Mouse (Mus musculus): Measurements from ENCODE around the gene Xlr4b. TPM values are rescaled to one million over a fixed set of nuclear protein-coding genes. Genes with fewer than 3 reads are reported as not detected.
"Not testable (repeated sequence)": the region's sequence is repeated elsewhere in the genome, so short reads cannot be mapped to it uniquely, and the experiment has no call there.

Xlr4b gene
- polyA plus RNA-seq, 1 experiment from 2014 or later = 0.44 TPM

DNA sequence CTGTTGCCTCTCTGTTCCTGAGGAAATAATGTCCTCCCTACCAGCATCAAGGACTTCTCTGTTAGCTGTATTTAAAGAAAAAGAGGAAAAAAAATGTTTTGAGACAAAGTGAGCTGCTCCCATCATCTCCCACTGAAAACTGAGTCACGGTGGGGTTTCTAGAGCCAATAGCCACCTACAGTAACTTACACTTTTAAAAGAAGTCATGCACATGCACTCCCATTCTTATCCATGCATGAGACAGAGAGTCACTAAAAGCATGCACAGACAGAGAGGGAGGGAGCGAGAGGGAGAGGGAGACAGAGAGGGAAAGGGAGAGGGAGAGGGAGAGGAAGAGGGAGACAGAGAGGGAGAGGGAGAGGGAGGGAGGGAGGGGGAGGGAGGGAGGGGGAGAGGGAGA lies 48.3 kb downstream of the Xlr4b start:
- not testable (repeated sequence) for H3K4me3 ChIP-seq (ENCODE audit: low read depth, low read length); ATAC-seq (replicated peaks; ENCODE audit: insufficient number of reproducible peaks, low FRiP score, low TSS enrichment); H3K27me3 ChIP-seq (ENCODE audit: control insufficient read depth, insufficient read depth, low read length); H3K4me2 ChIP-seq; H3K27ac ChIP-seq (ENCODE audit: low read depth, low read length); H3K9me3 ChIP-seq (replicated peaks; ENCODE audit: control insufficient read depth, low read length); H3K36me3 ChIP-seq (ENCODE audit: control insufficient read depth, insufficient read depth, low read length); H3K4me1 ChIP-seq (ENCODE audit: control insufficient read depth, insufficient read depth, low read length); H3K9ac ChIP-seq (ENCODE audit: low read depth, low read length)
- WGBS (ENCODE audit: insufficient replicate concordance) = 58% methylated on average over 1 of the region's 2 CpGs

DNA sequence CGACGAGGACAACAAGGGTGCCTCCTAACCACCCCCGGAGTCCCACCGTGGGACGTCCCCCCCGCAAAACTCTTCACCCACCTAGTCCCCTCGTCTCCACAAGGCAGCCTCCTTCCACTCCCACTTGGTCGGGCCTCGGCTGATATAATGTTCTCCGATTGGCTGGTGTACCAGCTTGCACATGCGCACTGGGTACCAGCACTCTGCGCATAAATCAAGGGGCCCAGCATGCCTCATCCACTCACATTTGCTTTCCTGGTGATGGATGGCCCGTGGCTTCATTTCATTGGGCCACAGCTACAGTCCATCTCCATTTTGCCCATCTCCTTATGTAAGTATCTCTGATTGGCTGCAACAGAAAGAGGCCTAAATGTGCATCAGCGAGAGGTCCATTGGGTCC lies 51.1 kb downstream of the Xlr4b start, which contains the start of gene Xlr3c:
TSS of gene Xlr3c (minus strand) at position 121 of the 400 bp plus-strand sequence.
- H3K36me3 ChIP-seq (ENCODE audit: control insufficient read depth, insufficient read depth, low read length); H3K4me1 ChIP-seq (ENCODE audit: control insufficient read depth, insufficient read depth, low read length); H3K9me3 ChIP-seq (replicated peaks; ENCODE audit: control insufficient read depth, low read length); H3K4me2 ChIP-seq; H3K27ac ChIP-seq (ENCODE audit: low read depth, low read length); ATAC-seq (replicated peaks; ENCODE audit: insufficient number of reproducible peaks, low FRiP score, low TSS enrichment); H3K4me3 ChIP-seq (ENCODE audit: low read depth, low read length); H3K27me3 ChIP-seq (ENCODE audit: control insufficient read depth, insufficient read depth, low read length); H3K9ac ChIP-seq (ENCODE audit: low read depth, low read length): not testable (repeated sequence)
- WGBS (ENCODE audit: insufficient replicate concordance) = 83% methylated on average over 14 of the region's 14 CpGs

Other genes starting within 250 kb of the Xlr4b start
- 6.1 and 6.9 TPM in 2 replicates for gene Zfp185, start 227.0 kb upstream of the Xlr4b start, polyA plus RNA-seq (2014; fragmentation: Nextera tagmentation; extraction: Ambion mirVana)
- gene Pnma5, start 177.2 kb upstream of the Xlr4b start, polyA plus RNA-seq (2014; fragmentation: Nextera tagmentation; extraction: Ambion mirVana) = 0.17 TPM in 1 of 2 replicates, not detected in the other
- gene Pnma3, start 149.5 kb upstream of the Xlr4b start, polyA plus RNA-seq (2014; fragmentation: Nextera tagmentation; extraction: Ambion mirVana) = 0.08 TPM in 1 of 2 replicates, not detected in the other
- 0.38 and 1.1 TPM in 2 replicates for gene Xlr4a, start 131.9 kb upstream of the Xlr4b start, polyA plus RNA-seq (2014; fragmentation: Nextera tagmentation; extraction: Ambion mirVana)
- 1.9 and 2.2 TPM in 2 replicates for gene Xlr3a, start 117.2 kb upstream of the Xlr4b start, polyA plus RNA-seq (2014; fragmentation: Nextera tagmentation; extraction: Ambion mirVana)
- 0.14 TPM in 1 of 2 replicates, not detected in the other for gene Gm14685, start 97.3 kb upstream of the Xlr4b start, polyA plus RNA-seq (2014; fragmentation: Nextera tagmentation; extraction: Ambion mirVana)
- gene Xlr5b, start 65.5 kb upstream of the Xlr4b start, polyA plus RNA-seq (2014; fragmentation: Nextera tagmentation; extraction: Ambion mirVana) = not detected in 2 replicates
- not detected in 2 replicates for gene DXBay18, start 64.9 kb upstream of the Xlr4b start, polyA plus RNA-seq (2014; fragmentation: Nextera tagmentation; extraction: Ambion mirVana)
- not detected in 2 replicates for gene Spin2d, start 37.3 kb upstream of the Xlr4b start, polyA plus RNA-seq (2014; fragmentation: Nextera tagmentation; extraction: Ambion mirVana)
- 7.2 and 7.4 TPM in 2 replicates for gene Xlr3b, start 22.1 kb upstream of the Xlr4b start, polyA plus RNA-seq (2014; fragmentation: Nextera tagmentation; extraction: Ambion mirVana)
- gene F8a, start 14.0 kb downstream of the Xlr4b start, polyA plus RNA-seq (2014; fragmentation: Nextera tagmentation; extraction: Ambion mirVana) = 8.4 and 9.2 TPM in 2 replicates
- gene Xlr4c, start 28.8 kb downstream of the Xlr4b start, polyA plus RNA-seq (2014; fragmentation: Nextera tagmentation; extraction: Ambion mirVana) = 0.20 and 0.62 TPM in 2 replicates
- gene Xlr3c, start 51.1 kb downstream of the Xlr4b start, polyA plus RNA-seq (2014; fragmentation: Nextera tagmentation; extraction: Ambion mirVana) = not detected in 2 replicates
- not detected in 2 replicates for gene Xlr5a, start 78.6 kb downstream of the Xlr4b start, polyA plus RNA-seq (2014; fragmentation: Nextera tagmentation; extraction: Ambion mirVana)
- gene Xlr5c, start 78.6 kb downstream of the Xlr4b start, polyA plus RNA-seq (2014; fragmentation: Nextera tagmentation; extraction: Ambion mirVana) = not detected in 2 replicates
- gene Gm45015, start 122.5 kb downstream of the Xlr4b start, polyA plus RNA-seq (2014; fragmentation: Nextera tagmentation; extraction: Ambion mirVana) = not detected in 2 replicates
- 12.3 and 14.4 TPM in 2 replicates for gene Zfp275, start 128.3 kb downstream of the Xlr4b start, polyA plus RNA-seq (2014; fragmentation: Nextera tagmentation; extraction: Ambion mirVana)
- gene Gm18336, start 184.4 kb downstream of the Xlr4b start, polyA plus RNA-seq (2014; fragmentation: Nextera tagmentation; extraction: Ambion mirVana) = not detected in 2 replicates
- gene Zfp92, start 196.8 kb downstream of the Xlr4b start, polyA plus RNA-seq (2014; fragmentation: Nextera tagmentation; extraction: Ambion mirVana) = 0.04 TPM in 1 of 2 replicates, not detected in the other
- gene Trex2, start 221.0 kb downstream of the Xlr4b start, polyA plus RNA-seq (2014; fragmentation: Nextera tagmentation; extraction: Ambion mirVana) = not detected in 2 replicates
- gene Haus7, start 244.7 kb downstream of the Xlr4b start, polyA plus RNA-seq (2014; fragmentation: Nextera tagmentation; extraction: Ambion mirVana) = 72.7 and 82.8 TPM in 2 replicates